Mouse (Mus musculus): ENCODE measurements around the gene Spic.

Spic gene

GRCm38 (mm10) chr10:88645448-88645847, 39.4 kb downstream of the Spic start:
- DNase-seq (ENCODE audit: low spot score in 2 of 2): no peak

DNA sequence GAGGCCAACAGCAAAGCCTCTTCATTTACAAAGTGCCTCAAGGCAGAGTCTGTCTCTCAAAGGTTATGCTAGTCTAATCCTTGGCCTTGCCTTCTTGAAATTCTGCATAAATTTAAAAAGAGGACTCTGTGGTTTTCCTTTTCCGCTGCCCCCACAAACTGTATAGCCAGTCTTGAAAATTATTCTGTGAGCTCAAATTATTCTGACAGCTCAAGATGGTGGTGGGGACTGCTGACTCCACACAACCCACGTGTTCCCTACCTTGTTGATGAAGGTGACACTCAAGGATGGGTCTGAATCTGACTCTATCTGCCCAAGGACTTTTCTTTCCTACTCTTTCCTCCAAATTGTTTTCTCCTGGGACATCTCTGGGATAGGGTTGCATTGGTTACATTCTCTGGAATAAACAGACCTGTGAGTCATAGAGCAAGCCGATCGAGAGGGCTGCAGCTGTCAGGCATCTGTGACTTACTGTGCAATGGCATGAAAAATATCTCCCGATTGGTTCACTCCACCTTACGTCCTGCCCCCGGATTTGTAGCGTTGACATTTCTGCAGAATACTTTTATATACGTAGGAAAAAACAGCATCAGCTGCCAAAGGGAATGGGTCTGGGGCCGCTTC, 53.4 kb downstream of the Spic start:
- no peak for DNase-seq (ENCODE audit: low spot score in 2 of 2)

- no peak for DNase-seq (ENCODE audit: low spot score in 2 of 2)
These were observed 54.0 kb downstream of the Spic start for GRCm38 (mm10) chr10:88630663-88631329.

GRCm38 (mm10) chr10:88627052-88627451, 57.8 kb downstream of the Spic start:
- peak in 1 of 2 experiments; percentile 8 for DNase-seq (ENCODE audit: low spot score in 2 of 2)

- no peak for DNase-seq (ENCODE audit: low spot score in 2 of 2)
These were observed 58.6 kb downstream of the Spic start for GRCm38 (mm10) chr10:88626176-88626575.
